Mouse (Mus musculus) small intestine, adult 10 weeks (tissue): ENCODE results near the gene Wnt1. TPM values are rescaled to one million over a fixed set of nuclear protein-coding genes. Genes with fewer than 3 reads are reported as not detected.

Experiments
- polyA plus RNA-seq: library from polyadenylated mRNA; stranded (reverse); fragments of 350-450 nt; fragmentation: Illumina TruSeq; extraction: RNeasy Lipid Tissue Mini Kit (QIAGEN cat#74804); gene quantifications from one replicate; pipeline ENCODE4 v1.2.3, GENCODE M21; 2014; ENCODE audit warnings: low replicate concordance

Wnt1 gene
- polyA plus RNA-seq: not detected

DNA sequence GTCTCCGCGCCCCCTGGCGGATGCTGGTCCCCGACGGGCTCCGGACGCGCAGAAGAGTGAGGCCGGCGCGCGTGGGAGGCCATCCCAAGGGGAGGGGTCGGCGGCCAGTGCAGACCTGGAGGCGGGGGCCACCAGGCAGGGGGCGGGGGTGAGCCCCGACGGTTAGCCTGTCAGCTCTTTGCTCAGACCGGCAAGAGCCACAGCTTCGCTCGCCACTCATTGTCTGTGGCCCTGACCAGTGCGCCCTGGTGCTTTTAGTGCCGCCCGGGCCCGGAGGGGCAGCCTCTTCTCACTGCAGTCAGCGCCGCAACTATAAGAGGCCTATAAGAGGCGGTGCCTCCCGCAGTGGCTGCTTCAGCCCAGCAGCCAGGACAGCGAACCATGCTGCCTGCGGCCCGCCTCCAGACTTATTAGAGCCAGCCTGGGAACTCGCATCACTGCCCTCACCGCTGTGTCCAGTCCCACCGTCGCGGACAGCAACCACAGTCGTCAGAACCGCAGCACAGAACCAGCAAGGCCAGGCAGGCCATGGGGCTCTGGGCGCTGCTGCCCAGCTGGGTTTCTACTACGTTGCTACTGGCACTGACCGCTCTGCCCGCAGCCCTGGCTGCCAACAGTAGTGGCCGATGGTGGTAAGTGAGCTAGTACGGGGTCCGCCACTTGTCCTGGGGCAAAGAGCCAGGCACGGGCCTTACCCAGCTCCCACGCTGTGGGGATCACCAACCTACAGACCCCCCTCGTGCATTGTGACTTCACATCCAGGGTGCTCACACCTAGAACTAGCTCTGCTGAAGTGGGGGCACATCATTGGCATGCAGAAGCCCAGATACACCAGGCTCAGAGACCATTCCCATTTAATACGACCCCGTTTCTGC is at the start of gene Wnt1:
Gene Wnt1, plus strand, starts transcription at position 197 of the 875 bp plus-strand sequence.

DNA sequence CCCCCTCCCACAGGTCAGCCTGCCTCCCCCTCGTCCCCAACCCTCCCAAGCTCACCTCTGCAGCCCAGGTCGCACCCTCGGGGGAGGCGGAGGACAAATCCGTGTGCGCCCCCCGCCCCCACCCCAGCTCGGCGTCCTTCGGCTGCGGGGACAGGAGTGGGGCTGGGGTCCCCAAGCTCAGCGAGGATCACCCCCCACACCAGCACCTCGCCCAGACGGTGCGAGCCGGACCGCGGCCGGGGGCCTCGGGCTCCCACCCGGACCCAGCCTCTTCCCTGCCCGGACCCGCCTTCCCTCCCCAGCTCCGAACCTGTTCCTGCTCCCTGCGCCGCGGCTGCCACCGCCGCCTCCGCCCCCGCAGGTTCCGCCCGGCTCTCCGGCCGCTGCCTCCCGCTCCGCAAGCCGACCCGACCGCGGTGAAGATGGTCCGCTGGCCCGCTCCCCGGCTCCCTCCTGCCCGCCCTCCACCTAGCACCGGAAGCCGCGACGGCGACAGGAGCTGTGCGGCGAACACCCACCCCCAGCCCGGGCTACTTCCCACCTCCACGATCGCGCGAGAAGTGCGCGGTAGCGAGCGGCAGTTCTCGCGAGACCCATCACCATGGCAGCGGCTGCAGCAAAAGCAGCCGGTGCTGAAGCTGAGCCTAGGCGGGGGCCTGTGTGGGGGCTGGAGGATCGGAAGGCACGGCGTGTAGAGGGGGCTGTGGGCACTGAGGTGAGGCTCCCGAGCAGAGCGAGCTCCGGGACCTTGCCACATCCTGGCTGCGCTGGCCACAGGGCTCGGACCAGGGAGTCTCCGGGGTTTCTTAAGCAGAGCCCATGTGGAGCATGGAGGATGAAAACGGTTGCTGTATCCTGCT is 26.8 kb upstream of the Wnt1 start, which contains the start of gene Arf3:
Gene Arf3, minus strand, starts transcription at position 545 of the 860 bp plus-strand sequence.

DNA sequence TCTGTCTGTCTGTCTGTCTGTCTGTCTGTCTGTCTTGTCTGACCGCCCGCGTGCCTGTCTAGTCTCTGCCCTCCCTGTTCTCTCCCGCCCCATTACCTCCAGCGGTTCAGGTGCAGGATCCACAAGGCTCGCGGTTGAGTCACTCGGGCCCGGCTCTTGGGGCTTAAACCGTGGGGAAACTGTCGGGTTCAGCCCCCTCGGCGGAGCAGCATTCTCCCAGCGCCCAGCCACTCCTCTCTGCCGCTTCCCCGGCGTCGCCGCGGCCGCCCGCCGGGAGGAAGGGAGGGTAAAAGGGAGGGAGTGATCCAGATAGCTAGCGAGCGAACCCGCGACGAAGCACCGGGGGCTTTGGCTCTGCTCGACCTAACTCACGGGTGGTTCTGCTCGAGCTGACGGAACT is 11.9 kb upstream of the Wnt1 start, which contains the start of gene Wnt10b:
Gene Wnt10b, minus strand, starts transcription at position 389 of the 400 bp plus-strand sequence.

DNA sequence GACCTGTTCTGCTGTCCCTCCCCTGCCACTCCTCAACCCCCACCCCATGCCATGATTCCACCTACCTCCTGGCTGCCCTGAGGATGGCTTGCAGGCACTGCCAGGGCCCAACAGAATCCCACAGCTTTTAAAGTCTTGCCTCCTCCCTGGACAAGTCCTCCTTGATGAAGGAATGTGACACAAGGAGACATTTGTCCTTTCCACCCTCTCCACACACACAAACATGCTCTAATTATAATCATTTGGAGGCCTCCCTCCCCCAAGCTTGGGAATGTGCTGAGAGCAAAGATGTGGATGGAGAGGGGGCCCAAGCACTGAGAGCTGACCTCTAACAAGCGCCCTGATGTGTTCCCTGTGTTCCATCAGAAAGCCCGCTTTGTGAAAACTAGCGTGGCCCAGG is 19.7 kb downstream of the Wnt1 start, which contains the start of gene Ddn:
Gene Ddn, minus strand, starts transcription at position 101 of the 400 bp plus-strand sequence.

DNA sequence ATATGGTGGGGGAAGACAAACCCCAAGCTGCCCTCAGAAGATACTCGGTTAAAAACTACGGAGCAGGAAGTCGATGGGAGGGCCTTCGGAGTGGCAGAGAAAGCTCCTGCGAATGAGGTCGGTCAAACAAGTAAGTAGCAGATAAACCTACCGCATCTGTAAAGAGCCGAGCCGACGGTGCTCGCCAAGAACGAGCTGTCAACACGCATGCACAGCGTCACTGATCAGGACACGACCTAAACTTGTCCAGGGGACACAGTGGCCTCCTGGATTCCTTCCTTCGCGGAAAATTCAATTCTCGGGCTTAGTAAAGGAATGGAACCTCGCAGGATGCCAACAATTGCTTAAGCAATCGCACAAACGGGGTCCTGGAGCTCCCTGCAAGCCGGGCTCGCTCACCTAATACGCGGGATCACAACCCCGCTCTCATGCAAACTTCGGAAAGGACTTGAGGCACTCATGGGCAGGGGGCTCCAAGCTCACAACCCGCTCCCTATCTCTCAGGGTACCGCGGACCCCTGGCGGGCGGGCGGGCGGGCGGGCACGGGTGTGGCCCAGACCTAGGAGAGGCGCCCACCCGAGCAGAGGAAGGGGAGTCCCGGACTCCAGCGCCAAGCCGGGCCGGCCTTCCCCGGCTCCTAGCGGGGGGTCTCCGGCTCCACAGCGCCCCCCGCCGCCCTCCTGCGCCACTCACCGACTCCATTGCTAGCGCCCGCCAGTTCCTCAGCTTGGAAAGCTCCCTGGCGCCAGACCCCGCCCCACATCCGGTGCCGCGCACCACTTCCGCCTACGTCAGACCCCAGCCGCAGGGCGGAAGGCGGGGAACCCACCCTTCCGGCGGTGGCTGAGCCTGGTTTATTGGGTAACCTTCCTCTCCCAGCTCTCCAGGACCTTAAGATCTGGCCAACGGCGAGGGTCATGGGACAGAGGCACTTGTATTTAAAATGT is 41.4 kb downstream of the Wnt1 start, which contains the start of gene Prkag1:
Gene Prkag1, minus strand, starts transcription at position 786 of the 948 bp plus-strand sequence.

Other genes with a start within 250 kb of the Wnt1 start
- gene Ccnt1, start 218.9 kb upstream of the Wnt1 start, polyA plus RNA-seq: 58.6 TPM
- gene 4930415O20Rik, start 218.9 kb upstream of the Wnt1 start, polyA plus RNA-seq: not detected
- 3.0 TPM for gene Adcy6, start 179.8 kb upstream of the Wnt1 start, polyA plus RNA-seq
- gene Cacnb3, start 159.0 kb upstream of the Wnt1 start, polyA plus RNA-seq: 0.22 TPM
- 1.6 TPM for gene Ddx23, start 127.0 kb upstream of the Wnt1 start, polyA plus RNA-seq
- not detected for gene Rnd1, start 112.4 kb upstream of the Wnt1 start, polyA plus RNA-seq
- not detected for gene Ccdc65, start 81.7 kb upstream of the Wnt1 start, polyA plus RNA-seq
- not detected for gene Fkbp11, start 61.7 kb upstream of the Wnt1 start, polyA plus RNA-seq
- 17.6 TPM for gene Arf3, start 26.6 kb upstream of the Wnt1 start, polyA plus RNA-seq
- gene Wnt10b, start 11.7 kb upstream of the Wnt1 start, polyA plus RNA-seq: not detected
- not detected for gene Ddn, start 19.6 kb downstream of the Wnt1 start, polyA plus RNA-seq
- gene Prkag1, start 41.7 kb downstream of the Wnt1 start, polyA plus RNA-seq: 25.9 TPM
- 1.7 TPM for gene Kmt2d, start 81.3 kb downstream of the Wnt1 start, polyA plus RNA-seq
- gene Rhebl1, start 104.7 kb downstream of the Wnt1 start, polyA plus RNA-seq: 13.2 TPM
- not detected for gene Dhh, start 108.7 kb downstream of the Wnt1 start, polyA plus RNA-seq
- gene Lmbr1l, start 128.4 kb downstream of the Wnt1 start, polyA plus RNA-seq: 4.2 TPM
- 12.4 TPM for gene Tuba1b, start 144.7 kb downstream of the Wnt1 start, polyA plus RNA-seq
- not detected for gene Gm49450, start 163.7 kb downstream of the Wnt1 start, polyA plus RNA-seq
- 18.2 TPM for gene Tuba1a, start 163.8 kb downstream of the Wnt1 start, polyA plus RNA-seq
- 10.2 TPM for gene Tuba1c, start 240.0 kb downstream of the Wnt1 start, polyA plus RNA-seq